Mouse (Mus musculus): ENCODE measurements around the gene Wdr31. TPM values are rescaled to one million over a fixed set of nuclear protein-coding genes. Genes with fewer than 3 reads are reported as not detected.

Wdr31 gene
- total and polyA plus RNA-seq, 2 experiments from 2014 or later, result 9.5 to 20.0 TPM

- DNase-seq (no peak), ATAC-seq (no peak)
- H3K9ac ChIP-seq, result no peak overlapping the region
Observed at GRCm38 (mm10) chr4:62433939-62434870, 36.5 kb downstream of the Wdr31 start.

GRCm38 (mm10) chr4:62431522-62431921, 39.2 kb downstream of the Wdr31 start:
- no peak overlapping the region for H3K27ac ChIP-seq (ENCODE audit: low read depth, low read length)
- no peaks in the 10 kb centered on the region for H3K36me3 ChIP-seq (ENCODE audit: insufficient read depth)
- no peak overlapping the region for H3K4me3 ChIP-seq (ENCODE audit: low read depth, low read length)
- no peaks in the 10 kb centered on the region for H3K4me1 ChIP-seq (ENCODE audit: insufficient read depth)
- H3K4me2 ChIP-seq (ENCODE audit: low read depth), result no peak overlapping the region
- H3K9ac ChIP-seq, result no peak overlapping the region
- H3K27me3 ChIP-seq (ENCODE audit: insufficient read depth, low read length), result no peaks in the 10 kb centered on the region
- no peak for DNase-seq
- H3K9me3 ChIP-seq (ENCODE audit: low read length), result no peaks in the 10 kb centered on the region
- WGBS, result 83% methylated on average over 4 of the region's 4 CpGs
- no peak for ATAC-seq
- TF ChIP-seq CTCF (IDR thresholded peaks at IDR 0.05; ENCODE audit: low read depth), result no peak

More at GRCm38 (mm10) chr4:62433939-62434870, 36.5 kb downstream of the Wdr31 start:
- no peak for TF ChIP-seq CTCF (IDR thresholded peaks at IDR 0.05; ENCODE audit: low read depth)
- no peaks in the 10 kb centered on the region for H3K9me3 ChIP-seq (ENCODE audit: low read length)
- no peak overlapping the region for H3K4me3 ChIP-seq (ENCODE audit: low read depth, low read length)
- H3K27me3 ChIP-seq (ENCODE audit: insufficient read depth, low read length), result no peaks in the 10 kb centered on the region
- no peaks in the 10 kb centered on the region for H3K36me3 ChIP-seq (ENCODE audit: insufficient read depth)
- H3K4me2 ChIP-seq (ENCODE audit: low read depth), result no peak overlapping the region
- H3K27ac ChIP-seq (ENCODE audit: low read depth, low read length), result no peak overlapping the region
- H3K4me1 ChIP-seq (ENCODE audit: insufficient read depth), result no peaks in the 10 kb centered on the region
- 79% methylated on average over 7 of the region's 7 CpGs for WGBS

GRCm38 (mm10) chr4:62430678-62431077, 40.0 kb downstream of the Wdr31 start:
- Histone ChIP-seq H3K27ac (ENCODE audit: low read depth, low read length) (no peak overlapping the region), H3K4me1 (ENCODE audit: insufficient read depth) (no peaks in the 10 kb centered on the region), H3K4me3 (ENCODE audit: low read depth, low read length) (no peak overlapping the region), H3K36me3 (ENCODE audit: insufficient read depth) (peaks cover 6% of the 10 kb centered on the region; the same call in 1 of the 2 replicates), H3K9ac (no peak overlapping the region), H3K27me3 (ENCODE audit: insufficient read depth, low read length) (no peaks in the 10 kb centered on the region), H3K9me3 (ENCODE audit: low read length) (no peaks in the 10 kb centered on the region), H3K4me2 (ENCODE audit: low read depth) (no peak overlapping the region)
- no peak for TF ChIP-seq CTCF (IDR thresholded peaks at IDR 0.05; ENCODE audit: low read depth)
- ATAC-seq, result no peak
- DNase-seq, result no peak

- Histone ChIP-seq H3K4me2 (ENCODE audit: low read depth) (no peak overlapping the region), H3K4me1 (ENCODE audit: insufficient read depth) (no peaks in the 10 kb centered on the region), H3K27me3 (ENCODE audit: insufficient read depth, low read length) (no peaks in the 10 kb centered on the region), H3K4me3 (ENCODE audit: low read depth, low read length) (no peak overlapping the region), H3K36me3 (ENCODE audit: insufficient read depth) (peaks cover 16% of the 10 kb centered on the region; the same call in 1 of the 2 replicates), H3K27ac (ENCODE audit: low read depth, low read length) (no peak overlapping the region), H3K9me3 (ENCODE audit: low read length) (no peaks in the 10 kb centered on the region), H3K9ac (no peak overlapping the region)
- DNase-seq, result no peak
- no peak for ATAC-seq
- TF ChIP-seq CTCF (IDR thresholded peaks at IDR 0.05; ENCODE audit: low read depth), result no peak
- 88% methylated on average over 9 of the region's 9 CpGs for WGBS
Observed at GRCm38 (mm10) chr4:62429616-62430015, 41.1 kb downstream of the Wdr31 start.

GRCm38 (mm10) chr4:62427978-62428758, 42.5 kb downstream of the Wdr31 start:
- H3K9ac ChIP-seq, result no peak overlapping the region
- no peaks in the 10 kb centered on the region for H3K4me1 ChIP-seq (ENCODE audit: insufficient read depth)
- no peak overlapping the region for H3K4me2 ChIP-seq (ENCODE audit: low read depth)
- 77% methylated on average over 17 of the region's 17 CpGs for WGBS
- no peak for ATAC-seq
- no peak for TF ChIP-seq CTCF (IDR thresholded peaks at IDR 0.05; ENCODE audit: low read depth)
- H3K36me3 ChIP-seq (ENCODE audit: insufficient read depth), result peaks cover 27% of the 10 kb centered on the region
- no peaks in the 10 kb centered on the region for H3K9me3 ChIP-seq (ENCODE audit: low read length)
- no peak for DNase-seq
- no peaks in the 10 kb centered on the region for H3K27me3 ChIP-seq (ENCODE audit: insufficient read depth, low read length)
- H3K27ac ChIP-seq (ENCODE audit: low read depth, low read length), result no peak overlapping the region
- H3K4me3 ChIP-seq (ENCODE audit: low read depth, low read length), result no peak overlapping the region

- H3K27me3 ChIP-seq (ENCODE audit: insufficient read depth, low read length), result no peaks in the 10 kb centered on the region
- peaks cover 49% of the 10 kb centered on the region for H3K36me3 ChIP-seq (ENCODE audit: insufficient read depth)
- TF ChIP-seq CTCF (IDR thresholded peaks at IDR 0.05; ENCODE audit: low read depth), result no peak
- H3K4me2 ChIP-seq (ENCODE audit: low read depth), result no peak overlapping the region
- H3K27ac ChIP-seq (ENCODE audit: low read depth, low read length), result no peak overlapping the region
- H3K9me3 ChIP-seq (ENCODE audit: low read length), result no peaks in the 10 kb centered on the region
- DNase-seq, result no peak
- no peak overlapping the region for H3K9ac ChIP-seq
- no peak overlapping the region for H3K4me3 ChIP-seq (ENCODE audit: low read depth, low read length)
- ATAC-seq, result no peak
- H3K4me1 ChIP-seq (ENCODE audit: insufficient read depth), result no peaks in the 10 kb centered on the region
- WGBS, result 93% methylated on average over 4 of the region's 4 CpGs
Observed at GRCm38 (mm10) chr4:62425891-62426290, 44.8 kb downstream of the Wdr31 start.

- peaks cover 97% of the 10 kb centered on the region for H3K36me3 ChIP-seq (ENCODE audit: insufficient read depth)
- no peak overlapping the region for H3K4me2 ChIP-seq (ENCODE audit: low read depth)
- no peak overlapping the region for H3K27ac ChIP-seq (ENCODE audit: low read depth, low read length)
- H3K4me1 ChIP-seq (ENCODE audit: insufficient read depth), result no peaks in the 10 kb centered on the region
- H3K4me3 ChIP-seq (ENCODE audit: low read depth, low read length), result no peak overlapping the region
- TF ChIP-seq CTCF (IDR thresholded peaks at IDR 0.05; ENCODE audit: low read depth), result no peak
- no peak for DNase-seq
- H3K9ac ChIP-seq, result no peak overlapping the region
- WGBS, result 91% methylated on average over 6 of the region's 6 CpGs
- no peaks in the 10 kb centered on the region for H3K27me3 ChIP-seq (ENCODE audit: insufficient read depth, low read length)
- no peak for ATAC-seq
- H3K9me3 ChIP-seq (ENCODE audit: low read length), result no peaks in the 10 kb centered on the region
Observed at GRCm38 (mm10) chr4:62419091-62419490, 51.6 kb downstream of the Wdr31 start.
